Mouse (Mus musculus): ENCODE data around the gene Tex38. TPM values are rescaled to one million over a fixed set of nuclear protein-coding genes. Genes with fewer than 3 reads are reported as not detected.
A peak's percentile ranks its signal among the peaks of the same experiment; 100 is the strongest.

The Tex38 gene
- polyA plus RNA-seq, 1 experiment from 2014 or later: 0.30 TPM

- Histone ChIP-seq H3K27me3 (replicated peaks) (no peaks in the 10 kb centered on the region), H3K27ac (0 out of 2 replicates have a peak overlapping the region, but pooled peaks have one; percentile 14), H3K9ac (no peak overlapping the region), H3K36me3 (no peaks in the 10 kb centered on the region), H3K9me3 (no peaks in the 10 kb centered on the region), H3K4me2 (replicated peaks) (no peak overlapping the region), H3K4me1 (replicated peaks) (0 out of 2 replicates have a peak, but pooled peaks cover 3% of the 10 kb centered on the region), H3K4me3 (replicated peaks) (no peak overlapping the region)
- WGBS: 21% methylated on average over 7 of the region's 7 CpGs
- peak; percentile 78 for ATAC-seq
These were observed 49.1 kb downstream of the Tex38 start for GRCm38 (mm10) chr4:115731588-115732222.

Other genes with a start within 250 kb of the Tex38 start
- gene Cyp4a31, start 217.4 kb downstream of the Tex38 start, polyA plus RNA-seq (2015; fragmentation: Nextera tagmentation; extraction: Ambion mirVana): not detected in 2 replicates
- gene Cyp4a32, start 180.0 kb downstream of the Tex38 start, polyA plus RNA-seq (2015; fragmentation: Nextera tagmentation; extraction: Ambion mirVana): not detected in 2 replicates
- gene Cyp4b1, start 133.3 kb downstream of the Tex38 start, polyA plus RNA-seq (2015; fragmentation: Nextera tagmentation; extraction: Ambion mirVana): 2.0 and 2.6 TPM in 2 replicates
- 31.2 and 32.0 TPM in 2 replicates for gene Efcab14, start 43.3 kb downstream of the Tex38 start, polyA plus RNA-seq (2015; fragmentation: Nextera tagmentation; extraction: Ambion mirVana)
- gene Atpaf1, start 3.8 kb upstream of the Tex38 start, polyA plus RNA-seq (2015; fragmentation: Nextera tagmentation; extraction: Ambion mirVana): 62.4 and 63.5 TPM in 2 replicates
- gene Mob3c, start 47.1 kb upstream of the Tex38 start, polyA plus RNA-seq (2015; fragmentation: Nextera tagmentation; extraction: Ambion mirVana): 12.4 and 15.9 TPM in 2 replicates
- 26.9 and 36.8 TPM in 2 replicates for gene Mknk1, start 58.2 kb upstream of the Tex38 start, polyA plus RNA-seq (2015; fragmentation: Nextera tagmentation; extraction: Ambion mirVana)
- not detected in 2 replicates for gene Kncn, start 103.4 kb upstream of the Tex38 start, polyA plus RNA-seq (2015; fragmentation: Nextera tagmentation; extraction: Ambion mirVana)
- gene 6430628N08Rik, start 109.6 kb upstream of the Tex38 start, polyA plus RNA-seq (2015; fragmentation: Nextera tagmentation; extraction: Ambion mirVana): not detected in 2 replicates
- not detected in 2 replicates for gene Dmbx1, start 158.9 kb upstream of the Tex38 start, polyA plus RNA-seq (2015; fragmentation: Nextera tagmentation; extraction: Ambion mirVana)
- 48.2 and 57.6 TPM in 2 replicates for gene Faah, start 236.9 kb upstream of the Tex38 start, polyA plus RNA-seq (2015; fragmentation: Nextera tagmentation; extraction: Ambion mirVana)

All from intestine, embryonic 15.5 days (tissue).